Mouse (Mus musculus) kidney, embryonic 16.5 days (tissue): ENCODE data around the gene Blm. TPM values are rescaled to one million over a fixed set of nuclear protein-coding genes. Genes with fewer than 3 reads are reported as not detected.

Source experiments
- ATAC-seq: fragments of 200-750 bp; cut with Nextera tagmentation; 2 replicates; pipeline ENCODE4 v1.8.0; 2017; ENCODE audit warnings: moderate TSS enrichment; ENCODE audit not compliant: low FRiP score, low TSS enrichment
- H3K27ac ChIP-seq: fragments of 300-500 bp; sonication (generic); 2 replicates; pipeline ENCODE4 v1.5.1; 2014; ENCODE audit warnings: low read length
- H3K27me3 ChIP-seq: fragments of 300-500 bp; sonication (generic); 2 replicates; pipeline ENCODE4 v1.6.1; 2014; ENCODE audit warnings: low read length, control low read depth, mixed read lengths; ENCODE audit not compliant: insufficient read depth
- H3K36me3 ChIP-seq: fragments of 300-500 bp; sonication (generic); 2 replicates; pipeline ENCODE4 v1.6.1; 2014; ENCODE audit warnings: low read length, control low read depth, mixed read lengths; ENCODE audit not compliant: insufficient read depth
- H3K4me1 ChIP-seq: fragments of 300-500 bp; sonication (generic); 2 replicates; pipeline ENCODE4 v1.6.1; 2014; ENCODE audit warnings: low read length, control low read depth, mixed read lengths; ENCODE audit not compliant: insufficient read depth
- H3K4me2 ChIP-seq: fragments of 300-500 bp; sonication (generic); replicated peaks from 2 replicates; pipeline ENCODE4 v1.6.1; 2014; ENCODE audit warnings: low read depth, low read length
- H3K4me3 ChIP-seq: fragments of 300-500 bp; sonication (generic); 2 replicates; pipeline ENCODE4 v1.5.1; 2014; ENCODE audit warnings: mild to moderate bottlenecking, low read length
- H3K9ac ChIP-seq: fragments of 300-500 bp; sonication (generic); replicated peaks from 2 replicates; pipeline ENCODE4 v1.6.1; 2014; ENCODE audit warnings: low read length
- H3K9me3 ChIP-seq: fragments of 300-500 bp; sonication (generic); 2 replicates; pipeline ENCODE4 v1.6.1; 2016; ENCODE audit warnings: low read length, control low read depth
- WGBS: fragments of 180-500 bp; shearing (Covaris S2); extraction: QIAGEN DNeasy Blood & Tissue Kit; methylation state at CpG from one replicate; pipeline ENCODE4 v1.1.7; 2014; 5-methylcytosine and 5-hydroxymethylcytosine counted together
- polyA plus RNA-seq: library from polyadenylated mRNA; unstranded; fragments of >200 nt; fragmentation: Nextera tagmentation; extraction: Ambion mirVana; gene quantifications from 2 replicates; pipeline ENCODE4 v1.2.1, GENCODE M21; 2015

Gene Blm
- polyA plus RNA-seq, 1 experiment from 2014 or later, result 21.7 TPM

DNA sequence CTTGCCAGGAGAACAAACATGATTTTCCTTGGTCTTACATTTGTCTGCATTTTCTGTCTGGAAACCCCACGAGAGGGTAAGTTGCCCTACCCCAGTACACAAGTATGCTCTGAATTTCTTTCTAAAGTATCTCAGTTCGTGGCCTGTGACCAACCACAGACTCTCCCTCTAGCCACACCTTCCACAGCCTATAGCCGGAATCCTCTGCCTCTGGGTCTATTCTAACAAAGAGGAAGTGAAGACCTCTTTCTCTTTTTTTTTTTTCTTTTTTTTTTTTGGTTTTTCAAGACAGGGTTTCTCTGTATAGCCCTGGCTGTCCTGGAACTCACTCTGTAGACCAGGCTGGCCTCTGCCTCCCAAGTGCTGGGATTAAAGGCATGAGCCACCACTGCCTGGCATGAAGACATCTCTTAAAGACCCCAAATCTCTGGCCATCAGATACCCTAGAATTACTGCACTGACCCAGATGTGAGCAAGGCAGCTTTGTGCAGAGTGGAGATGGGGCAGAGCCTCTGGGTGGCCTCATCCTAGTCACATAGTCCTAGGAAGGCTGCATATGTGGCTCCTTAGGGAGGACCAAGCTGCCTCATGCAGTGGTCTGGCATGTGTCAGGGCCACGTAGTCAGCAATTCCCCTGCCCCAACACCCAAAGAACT lies 79.3 kb downstream of the Blm start:
- H3K4me1 ChIP-seq, result no peaks in the 10 kb centered on the region; the same call in 1 of the 2 replicates
- WGBS, result 79% methylated on average over 4 of the region's 4 CpGs
- H3K9me3 ChIP-seq, result no peaks in the 10 kb centered on the region
- H3K27me3 ChIP-seq, result no peaks in the 10 kb centered on the region
- H3K4me2 ChIP-seq, result no peak overlapping the region
- H3K4me3 ChIP-seq, result no peak overlapping the region
- peaks cover 18% of the 10 kb centered on the region for H3K36me3 ChIP-seq
- H3K27ac ChIP-seq, result no peak overlapping the region
- no peak for ATAC-seq
- no peak overlapping the region for H3K9ac ChIP-seq

DNA sequence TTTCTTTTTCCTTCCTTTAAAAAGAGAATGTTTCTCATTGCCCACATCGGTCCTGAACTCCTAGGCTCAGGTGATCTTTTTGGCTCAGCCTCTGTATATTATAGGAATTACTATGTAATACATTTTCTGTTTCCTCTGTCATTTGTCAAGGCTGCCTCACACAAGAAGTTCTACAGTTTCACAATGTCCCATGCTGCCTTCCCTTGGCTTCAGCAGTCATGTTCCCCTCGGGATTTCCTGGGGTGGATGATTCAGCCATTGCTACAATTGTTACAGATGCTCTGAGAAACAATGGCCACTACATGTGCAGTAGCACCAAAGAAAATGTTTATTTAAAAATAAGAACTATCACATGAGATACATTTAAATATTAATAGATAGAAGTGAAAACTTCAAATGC lies 80.1 kb downstream of the Blm start:
- H3K4me1 ChIP-seq, result no peaks in the 10 kb centered on the region; the same call in 1 of the 2 replicates
- ATAC-seq, result no peak
- peaks cover 10% of the 10 kb centered on the region for H3K36me3 ChIP-seq
- no peak overlapping the region for H3K9ac ChIP-seq
- H3K27me3 ChIP-seq, result no peaks in the 10 kb centered on the region
- H3K4me2 ChIP-seq, result no peak overlapping the region
- H3K9me3 ChIP-seq, result no peaks in the 10 kb centered on the region
- H3K27ac ChIP-seq, result no peak overlapping the region
- no peak overlapping the region for H3K4me3 ChIP-seq
- WGBS, result 81% methylated on average over 2 of the region's 2 CpGs

DNA sequence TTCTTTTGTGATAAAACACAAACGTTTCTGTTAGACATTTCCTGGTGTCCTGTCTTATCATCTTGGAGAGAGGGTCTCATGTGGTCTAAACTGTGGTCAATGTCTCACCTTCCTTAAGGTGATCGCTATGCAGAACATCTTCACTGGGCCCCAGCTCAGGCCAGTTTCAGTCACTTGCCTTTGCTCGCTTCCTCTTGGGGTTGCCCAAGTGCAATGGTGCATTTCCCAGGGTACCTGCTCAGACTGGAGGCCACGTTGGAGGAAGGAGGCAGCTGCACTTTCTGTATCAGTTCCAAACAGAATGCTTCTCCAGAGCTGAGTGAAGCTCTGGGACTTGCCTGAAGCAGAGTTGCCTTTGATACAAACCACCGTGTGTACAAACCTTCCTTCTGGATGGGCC lies 80.9 kb downstream of the Blm start:
- Histone ChIP-seq H3K9ac (no peak overlapping the region), H3K27me3 (no peaks in the 10 kb centered on the region), H3K36me3 (peaks cover 7% of the 10 kb centered on the region), H3K4me1 (no peaks in the 10 kb centered on the region; the same call in 1 of the 2 replicates), H3K27ac (no peak overlapping the region), H3K9me3 (no peaks in the 10 kb centered on the region), H3K4me3 (no peak overlapping the region), H3K4me2 (no peak overlapping the region)
- 91% methylated on average over 5 of the region's 5 CpGs for WGBS
- ATAC-seq, result no peak

GRCm38 (mm10) chr7:80453121-80453520 lies 81.8 kb downstream of the Blm start:
- 93% methylated on average over 3 of the region's 3 CpGs for WGBS
- peaks cover 7% of the 10 kb centered on the region for H3K36me3 ChIP-seq

GRCm38 (mm10) chr7:80452241-80452640 lies 82.7 kb downstream of the Blm start:
- H3K36me3 ChIP-seq, result peaks cover 7% of the 10 kb centered on the region
- no peaks in the 10 kb centered on the region for H3K9me3 ChIP-seq
- H3K4me1 ChIP-seq, result no peaks in the 10 kb centered on the region; the same call in 1 of the 2 replicates
- H3K4me2 ChIP-seq, result no peak overlapping the region
- H3K4me3 ChIP-seq, result no peak overlapping the region
- no peak overlapping the region for H3K27ac ChIP-seq
- ATAC-seq, result no peak
- no peaks in the 10 kb centered on the region for H3K27me3 ChIP-seq
- no peak overlapping the region for H3K9ac ChIP-seq
- WGBS, result 92% methylated on average over 5 of the region's 5 CpGs

More at GRCm38 (mm10) chr7:80453121-80453520, 81.8 kb downstream of the Blm start:
- no peaks in the 10 kb centered on the region for H3K9me3 ChIP-seq
- no peaks in the 10 kb centered on the region; the same call in 1 of the 2 replicates for H3K4me1 ChIP-seq
- no peak overlapping the region for H3K27ac ChIP-seq
- H3K27me3 ChIP-seq, result no peaks in the 10 kb centered on the region
- no peak overlapping the region for H3K9ac ChIP-seq
- no peak overlapping the region for H3K4me2 ChIP-seq
- ATAC-seq, result no peak
- H3K4me3 ChIP-seq, result no peak overlapping the region

DNA sequence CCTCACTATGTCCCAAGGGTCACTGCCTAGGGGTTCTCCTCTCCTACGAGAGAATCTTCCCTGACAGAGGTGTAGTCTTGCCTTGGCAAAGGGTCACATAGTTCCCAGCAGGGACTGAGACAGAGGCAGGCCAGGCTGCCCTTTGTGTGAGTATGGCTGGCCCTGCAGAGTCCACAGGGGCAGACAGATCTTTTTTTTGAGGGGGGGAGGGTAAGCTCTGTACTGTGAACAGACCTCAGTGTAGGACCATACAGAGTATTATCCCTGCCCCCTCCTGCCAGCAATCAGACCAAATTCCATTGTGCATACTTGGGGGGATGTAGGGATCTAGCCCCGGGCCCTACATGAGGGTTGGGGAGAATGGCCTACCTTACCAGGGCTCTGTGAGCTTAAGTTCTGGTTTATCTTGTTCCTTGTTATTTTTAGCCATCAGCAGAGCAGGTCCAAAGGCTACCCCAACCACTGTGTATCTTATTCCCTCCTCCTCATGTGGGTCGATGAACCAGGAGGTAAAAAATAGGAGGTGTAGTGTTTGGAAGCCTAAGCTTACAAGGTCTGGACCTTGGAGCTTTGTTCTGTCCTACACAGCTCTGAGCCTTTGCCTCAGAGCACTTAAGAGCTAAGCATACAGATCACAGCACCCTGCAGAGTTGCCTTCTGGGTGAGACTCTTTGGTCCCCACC lies 83.2 kb downstream of the Blm start:
- H3K27me3 ChIP-seq, result no peaks in the 10 kb centered on the region
- no peak overlapping the region for H3K4me3 ChIP-seq
- no peak overlapping the region for H3K27ac ChIP-seq
- 71% methylated on average over 3 of the region's 3 CpGs for WGBS
- H3K9me3 ChIP-seq, result no peaks in the 10 kb centered on the region
- ATAC-seq, result no peak; the same call in 1 of the 2 replicates
- no peak overlapping the region for H3K9ac ChIP-seq
- H3K4me1 ChIP-seq, result no peaks in the 10 kb centered on the region; the same call in 1 of the 2 replicates
- H3K36me3 ChIP-seq, result peaks cover 7% of the 10 kb centered on the region
- H3K4me2 ChIP-seq, result no peak overlapping the region

GRCm38 (mm10) chr7:80450354-80450753 lies 84.6 kb downstream of the Blm start:
- Histone ChIP-seq H3K4me2 (no peak overlapping the region), H3K9ac (no peak overlapping the region), H3K27ac (no peak overlapping the region), H3K36me3 (peaks cover 7% of the 10 kb centered on the region), H3K27me3 (no peaks in the 10 kb centered on the region), H3K4me3 (no peak overlapping the region), H3K9me3 (no peaks in the 10 kb centered on the region), H3K4me1 (no peaks in the 10 kb centered on the region)
- WGBS, result 68% methylated on average over 4 of the region's 4 CpGs
- ATAC-seq, result no peak

DNA sequence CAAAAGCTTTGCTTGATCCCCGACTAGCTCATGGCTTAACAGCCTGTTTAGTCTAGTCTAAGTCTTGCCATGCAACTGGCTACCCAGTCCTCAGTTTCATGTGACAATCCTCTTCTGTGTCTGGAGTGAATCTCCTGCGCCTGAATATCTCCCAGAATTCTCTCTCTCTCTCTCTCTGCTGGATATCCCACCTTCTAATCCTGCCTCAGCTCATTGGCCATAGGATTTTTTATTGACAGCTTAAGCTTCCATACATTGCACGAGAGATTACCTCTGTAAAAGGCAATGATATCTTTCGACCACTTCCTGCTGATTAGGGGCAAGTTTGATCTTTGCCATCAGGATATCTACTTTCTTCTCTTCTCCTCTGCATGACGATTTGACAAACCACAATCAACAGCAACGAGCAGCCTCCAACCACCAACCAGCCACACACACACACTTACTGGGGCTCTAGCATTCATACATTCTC lies 85.3 kb downstream of the Blm start:
- Histone ChIP-seq H3K9ac (no peak overlapping the region), H3K4me3 (no peak overlapping the region), H3K4me1 (no peaks in the 10 kb centered on the region), H3K27ac (no peak overlapping the region), H3K4me2 (no peak overlapping the region), H3K36me3 (peaks cover 7% of the 10 kb centered on the region), H3K9me3 (no peaks in the 10 kb centered on the region), H3K27me3 (no peaks in the 10 kb centered on the region)
- ATAC-seq, result no peak
- 81% methylated on average over 6 of the region's 6 CpGs for WGBS

- ATAC-seq, result no peak
- 91% methylated on average over 8 of the region's 8 CpGs for WGBS
Measured at GRCm38 (mm10) chr7:80447336-80447735, 87.6 kb downstream of the Blm start.

More at GRCm38 (mm10) chr7:80447336-80447735, 87.6 kb downstream of the Blm start:
- Histone ChIP-seq H3K9ac (no peak overlapping the region), H3K4me2 (no peak overlapping the region), H3K27me3 (no peaks in the 10 kb centered on the region), H3K4me3 (no peak overlapping the region), H3K9me3 (no peaks in the 10 kb centered on the region), H3K4me1 (peaks cover 2% of the 10 kb centered on the region; the same call in 1 of the 2 replicates), H3K27ac (no peak overlapping the region), H3K36me3 (peaks cover 4% of the 10 kb centered on the region; the same call in 1 of the 2 replicates)
